Mouse (Mus musculus) hindbrain, postnatal 0 days (tissue): ENCODE data around the gene Psmb10. TPM values are rescaled to one million over a fixed set of nuclear protein-coding genes. Genes with fewer than 3 reads are reported as not detected.

Experiments used
- ATAC-seq: fragments of 200-750 bp; cut with Nextera tagmentation; 2 replicates; pipeline ENCODE4 v1.8.0; 2017; ENCODE audit warnings: mild to moderate bottlenecking, moderate TSS enrichment, moderate library complexity
- DNase-seq: peaks from one replicate; pipeline ENCODE4 v3.0.0-alpha.2; 2015; ENCODE audit warnings: low spot score
- H3K27ac ChIP-seq: fragments of 300-500 bp; sonication (generic); 2 replicates; pipeline ENCODE4 v1.5.1; 2014; ENCODE audit warnings: mild to moderate bottlenecking
- H3K27me3 ChIP-seq: fragments of 300-500 bp; sonication (generic); 2 replicates; pipeline ENCODE4 v1.6.1; 2014; ENCODE audit warnings: low read length, mixed read lengths; ENCODE audit not compliant: insufficient read depth
- H3K36me3 ChIP-seq: fragments of 300-500 bp; sonication (generic); 2 replicates; pipeline ENCODE4 v1.6.1; 2014; ENCODE audit warnings: low read length, mixed read lengths; ENCODE audit not compliant: insufficient read depth
- H3K4me1 ChIP-seq: fragments of 300-500 bp; sonication (generic); 2 replicates; pipeline ENCODE4 v1.6.1; 2014; ENCODE audit warnings: antibody characterized with exemption, low read length, mixed read lengths; ENCODE audit not compliant: insufficient read depth
- H3K4me2 ChIP-seq: fragments of 300-500 bp; sonication (generic); 2 replicates; pipeline ENCODE4 v1.6.1; 2014; ENCODE audit warnings: low read depth, mild to moderate bottlenecking, low read length, moderate library complexity, mixed read lengths
- H3K4me3 ChIP-seq: fragments of 300-500 bp; sonication (generic); 2 replicates; pipeline ENCODE4 v1.5.1; 2014; ENCODE audit warnings: low read length
- H3K9ac ChIP-seq: fragments of 300-500 bp; sonication (generic); replicated peaks from 2 replicates; pipeline ENCODE4 v1.6.1; 2014; ENCODE audit warnings: mild to moderate bottlenecking, low read length, moderate library complexity, mixed read lengths
- H3K9me3 ChIP-seq: fragments of 300-500 bp; sonication (generic); 2 replicates; pipeline ENCODE4 v1.6.1; 2016; ENCODE audit warnings: low read length, mixed read lengths
- CTCF ChIP-seq: IDR thresholded peaks from 2 replicates; pipeline ENCODE4 v1.5.1; 2016; ENCODE audit warnings: antibody characterized with exemption, control low read depth, low read depth
- WGBS: fragments of 180-500 bp; shearing (Covaris S2); extraction: QIAGEN DNeasy Blood & Tissue Kit; methylation state at CpG from one replicate; pipeline ENCODE4 v1.1.7; 2014; 5-methylcytosine and 5-hydroxymethylcytosine counted together
- polyA plus RNA-seq: library from polyadenylated mRNA; unstranded; fragments of >200 nt; fragmentation: Nextera tagmentation; extraction: Ambion mirVana; gene quantifications from 2 replicates; pipeline ENCODE4 v1.2.1, GENCODE M21; 2015
- total RNA-seq: library from RNA; depleted of rRNA; stranded (reverse); fragments of >200 nt; gene quantifications from 2 replicates; pipeline ENCODE4 v1.2.3, GENCODE M21; 2014

The Psmb10 gene
- total and polyA plus RNA-seq, 2 experiments from 2014 or later: 67.3 to 117 TPM

DNA sequence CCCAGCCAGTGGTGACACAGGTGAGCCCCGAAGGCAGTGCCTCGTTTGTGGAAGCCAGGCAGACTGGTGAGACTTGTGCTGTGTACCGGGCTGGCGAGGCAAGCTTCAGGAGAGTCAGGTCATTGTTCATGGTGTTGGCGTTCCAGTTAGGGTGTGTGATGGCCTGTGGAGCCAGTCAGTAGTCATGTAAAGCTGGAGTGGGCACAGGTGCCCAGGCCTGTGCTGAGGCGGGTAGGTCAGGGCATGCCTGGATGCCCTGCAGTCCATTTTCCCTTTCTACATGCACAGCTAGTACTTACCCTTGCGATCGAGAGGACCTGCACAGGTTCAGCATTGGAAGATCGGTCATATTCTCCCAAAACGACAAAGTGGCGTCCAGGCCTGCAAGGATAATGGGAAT lies 5.7 kb downstream of the Psmb10 start:
- no peak for TF ChIP-seq CTCF
- H3K4me2 ChIP-seq: no peak overlapping the region
- ATAC-seq: no peak
- no peak for DNase-seq
- no peak overlapping the region for H3K4me3 ChIP-seq
- no peaks in the 10 kb centered on the region for H3K4me1 ChIP-seq
- H3K27me3 ChIP-seq: no peaks in the 10 kb centered on the region
- 93% methylated on average over 11 of the region's 11 CpGs for WGBS
- no peak overlapping the region for H3K9ac ChIP-seq
- H3K9me3 ChIP-seq: no peaks in the 10 kb centered on the region
- no peak overlapping the region for H3K27ac ChIP-seq
- H3K36me3 ChIP-seq: 0 out of 2 replicates have a peak, but pooled peaks cover 10% of the 10 kb centered on the region

DNA sequence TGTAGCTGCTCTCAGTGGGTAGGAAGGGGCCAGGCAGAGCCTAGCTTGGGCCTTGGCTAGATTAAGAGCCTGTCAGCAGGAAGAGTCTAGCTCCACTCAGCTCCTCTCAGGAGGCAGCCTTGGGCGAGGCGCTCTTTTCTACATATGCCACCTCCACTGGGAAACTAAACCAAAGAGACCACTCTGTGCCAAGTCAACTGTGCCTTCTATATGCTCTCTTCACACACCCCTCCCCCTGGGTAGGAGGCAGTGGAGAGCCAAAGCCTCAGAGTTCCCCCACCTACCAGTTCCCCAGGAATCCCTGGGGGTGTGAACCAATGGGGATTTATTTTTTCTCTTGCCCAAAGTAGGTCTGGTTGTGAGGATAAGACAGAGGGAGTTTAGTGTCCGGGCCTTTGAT lies 7.0 kb downstream of the Psmb10 start:
- TF ChIP-seq CTCF: no peak
- H3K36me3 ChIP-seq: 0 out of 2 replicates have a peak, but pooled peaks cover 10% of the 10 kb centered on the region
- H3K9me3 ChIP-seq: no peaks in the 10 kb centered on the region
- H3K4me3 ChIP-seq: no peak overlapping the region
- no peak for DNase-seq
- no peak overlapping the region for H3K4me2 ChIP-seq
- H3K27ac ChIP-seq: no peak overlapping the region
- H3K27me3 ChIP-seq: no peaks in the 10 kb centered on the region
- no peak for ATAC-seq
- no peaks in the 10 kb centered on the region for H3K4me1 ChIP-seq
- 95% methylated on average over 3 of the region's 3 CpGs for WGBS
- H3K9ac ChIP-seq: no peak overlapping the region

DNA sequence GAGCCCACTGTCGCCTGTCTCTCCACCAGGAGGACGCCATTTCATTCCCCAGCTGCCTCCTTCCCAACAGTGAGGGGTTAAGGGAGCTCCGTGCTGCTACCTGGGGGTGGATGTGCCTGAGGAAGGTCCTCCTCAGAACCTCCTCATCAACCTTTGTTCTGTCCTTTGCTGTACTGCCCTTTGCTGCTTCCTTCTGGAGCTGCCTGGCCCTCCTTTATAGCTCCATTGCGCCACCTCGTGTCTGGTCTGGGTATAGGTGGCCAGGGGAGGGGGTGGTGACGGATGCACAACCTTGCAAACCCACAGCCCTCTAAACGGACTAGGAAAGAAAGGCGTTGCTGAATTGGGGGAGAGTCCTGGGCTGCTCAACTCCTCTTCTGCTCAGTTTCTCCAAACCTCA lies 7.6 kb downstream of the Psmb10 start:
- Histone ChIP-seq H3K27me3 (no peaks in the 10 kb centered on the region), H3K27ac (peak overlapping the region; percentile 73), H3K4me3 (no peak overlapping the region), H3K4me1 (no peaks in the 10 kb centered on the region), H3K9me3 (no peaks in the 10 kb centered on the region), H3K9ac (peak overlapping the region; percentile 36; the same call in 1 of the 2 replicates), H3K36me3 (0 out of 2 replicates have a peak, but pooled peaks cover 10% of the 10 kb centered on the region), H3K4me2 (no peak overlapping the region)
- WGBS: 17% methylated on average over 8 of the region's 8 CpGs
- peak; percentile 88 for DNase-seq
- ATAC-seq: peak; percentile 75
- peak; percentile 99 for TF ChIP-seq CTCF

DNA sequence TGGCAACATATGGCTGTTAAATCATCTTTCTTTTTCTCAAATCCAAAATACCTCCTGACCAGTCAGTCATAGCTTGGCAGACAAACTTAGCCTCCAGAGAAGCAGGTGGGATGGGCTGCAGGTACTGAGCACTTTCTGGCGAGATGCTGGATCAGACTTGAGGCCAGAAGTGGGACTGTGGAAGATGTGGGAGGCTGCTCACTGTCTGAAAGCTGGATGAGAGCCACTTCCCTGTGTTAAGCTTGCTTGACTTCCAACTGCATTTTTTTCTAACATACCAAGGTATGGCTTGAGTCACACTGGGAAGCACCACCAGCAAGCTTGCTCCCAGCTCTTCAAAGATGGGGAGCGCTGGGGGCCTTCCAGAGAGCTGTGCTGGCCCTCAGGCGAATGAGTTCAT lies 13.1 kb downstream of the Psmb10 start:
- H3K27me3 ChIP-seq: no peaks in the 10 kb centered on the region
- ATAC-seq (no peak), DNase-seq (no peak)
- TF ChIP-seq CTCF: no peak
- no peak overlapping the region for H3K4me3 ChIP-seq
- H3K27ac ChIP-seq: no peak overlapping the region
- no peak overlapping the region for H3K9ac ChIP-seq
- H3K36me3 ChIP-seq: no peaks in the 10 kb centered on the region
- H3K4me1 ChIP-seq: no peaks in the 10 kb centered on the region
- no peak overlapping the region for H3K4me2 ChIP-seq
- no peaks in the 10 kb centered on the region for H3K9me3 ChIP-seq
- 69% methylated on average over 3 of the region's 3 CpGs for WGBS

DNA sequence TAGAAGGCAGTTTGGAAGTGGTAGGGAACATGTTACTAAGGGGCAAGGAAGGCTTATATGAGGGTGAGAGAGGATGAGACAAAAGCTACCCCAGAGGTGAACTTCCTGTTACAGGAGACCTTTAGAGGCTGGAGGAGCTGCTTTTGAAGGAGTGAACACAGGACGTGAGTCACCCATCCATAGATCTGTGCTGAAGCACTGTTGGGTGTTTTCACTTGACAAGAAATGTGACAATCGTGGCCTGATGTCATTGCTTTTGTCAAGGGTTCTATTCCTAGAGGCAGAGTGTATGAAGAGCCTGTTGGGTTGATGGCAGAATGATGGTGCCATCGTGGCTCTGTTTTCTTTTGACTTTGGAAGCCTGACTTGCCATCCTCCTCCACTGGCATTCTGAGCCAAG lies 18.9 kb downstream of the Psmb10 start:
- Histone ChIP-seq H3K27me3 (no peaks in the 10 kb centered on the region), H3K27ac (no peak overlapping the region)

DNA sequence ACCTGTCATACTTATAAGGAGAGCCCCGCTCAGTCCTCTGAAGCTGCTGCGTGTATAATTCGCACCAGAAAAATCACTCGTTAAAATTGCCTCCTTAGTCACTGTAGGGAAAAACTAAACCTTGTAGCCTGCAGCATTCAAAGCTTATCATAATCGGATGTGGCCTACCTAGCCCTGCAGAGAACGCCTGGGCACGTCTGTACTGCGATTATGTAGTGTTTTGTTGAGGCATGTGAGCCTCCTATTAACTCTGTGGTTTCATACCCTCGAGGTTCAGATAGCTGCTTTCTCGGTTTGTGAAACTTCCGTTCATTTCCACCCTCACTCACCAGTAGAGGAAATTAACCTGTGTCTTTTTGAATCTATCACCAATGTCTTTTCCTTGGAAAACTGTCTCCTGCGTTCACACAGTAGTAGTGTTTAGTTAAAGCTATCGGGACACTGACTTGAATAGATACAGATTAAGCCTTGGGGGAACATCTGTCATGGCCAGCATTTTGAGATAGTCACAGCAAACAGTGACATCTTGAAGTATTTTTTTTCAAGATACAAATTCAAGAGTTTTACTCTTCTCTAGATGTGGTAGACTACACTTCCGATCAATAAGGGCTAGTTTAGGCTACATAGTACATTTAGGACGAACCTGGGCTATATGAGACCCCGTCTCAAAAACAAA lies 37.2 kb downstream of the Psmb10 start:
- 36% methylated on average over 16 of the region's 16 CpGs for WGBS
- Histone ChIP-seq H3K4me1 (peaks cover 5% of the 10 kb centered on the region), H3K9me3 (no peaks in the 10 kb centered on the region), H3K36me3 (no peaks in the 10 kb centered on the region), H3K27me3 (no peaks in the 10 kb centered on the region), H3K4me2 (peak overlapping the region; percentile 84), H3K4me3 (peak overlapping the region; percentile 70), H3K9ac (peak overlapping the region; percentile 96), H3K27ac (peak overlapping the region; percentile 87)
- no peak for ATAC-seq
- no peak for TF ChIP-seq CTCF
- DNase-seq: no peak

More for the DNA sequence above, 18.9 kb downstream of the Psmb10 start:
- 89% methylated on average over 3 of the region's 3 CpGs for WGBS
- Histone ChIP-seq H3K4me1 (no peaks in the 10 kb centered on the region), H3K9me3 (no peaks in the 10 kb centered on the region), H3K36me3 (0 out of 2 replicates have a peak, but pooled peaks cover 3% of the 10 kb centered on the region), H3K9ac (no peak overlapping the region), H3K4me3 (no peak overlapping the region), H3K4me2 (no peak overlapping the region)
- no peak for DNase-seq
- no peak for TF ChIP-seq CTCF
- no peak for ATAC-seq
